Mouse (Mus musculus) liver, adult 2 months (tissue): ENCODE data around the gene Slc23a4.

Source experiments
- CTCF ChIP-seq: fragments of 200-500 bp; IDR thresholded peaks from 2 replicates; pipeline ENCODE4 v1.5.1; 2011; ENCODE audit warnings: low read depth, low read length, control low read depth
- POLR2A ChIP-seq: fragments of 200-500 bp; IDR thresholded peaks from 2 replicates; pipeline ENCODE4 v1.6.1; 2011; ENCODE audit warnings: low read length, control low read depth; ENCODE audit not compliant: insufficient read depth; ENCODE audit errors: extremely low read depth

DNA sequence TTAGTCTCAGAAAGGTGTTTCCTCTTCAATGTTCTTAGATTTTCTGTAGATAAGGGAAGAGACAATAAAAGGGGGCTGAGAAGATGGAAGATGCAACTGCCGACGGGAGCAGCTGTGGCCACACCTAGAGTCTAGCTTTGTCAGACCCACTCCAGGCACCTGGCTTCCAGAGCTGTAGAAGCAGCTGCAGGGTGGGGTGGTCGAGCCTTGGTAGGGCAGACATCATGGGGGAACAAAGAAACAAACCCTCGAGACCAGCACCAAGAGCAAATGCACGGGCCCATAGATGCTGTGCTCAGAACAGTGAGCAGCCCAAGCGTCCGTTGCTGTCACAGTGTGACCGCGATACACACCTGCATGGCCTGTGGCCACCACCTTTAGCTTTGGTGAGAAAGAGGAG is 45.8 kb downstream of the Slc23a4 start:
- TF ChIP-seq CTCF (no peak), POLR2A (no peak)
